Mouse (Mus musculus): ENCODE data around the gene H2-M1. TPM values are rescaled to one million over a fixed set of nuclear protein-coding genes. Genes with fewer than 3 reads are reported as not detected.

The H2-M1 gene
- polyA plus RNA-seq (2015; fragmentation: Nextera tagmentation; extraction: Ambion mirVana) = not detected in 2 replicates

GRCm38 (mm10) chr17:36672119-36672518 is at the start of gene H2-M1:
H2-M1 (minus strand) TSS chr17:36672219.

GRCm38 (mm10) chr17:36642566-36642965 is 29.5 kb downstream of the H2-M1 start, which contains the start of gene H2-M9:
H2-M9 (minus strand) TSS chr17:36642666.

Other genes with a start within 250 kb of the H2-M1 start
- not detected in 2 replicates for gene H2-M10.4, start 209.9 kb downstream of the H2-M1 start, polyA plus RNA-seq (2015; fragmentation: Nextera tagmentation; extraction: Ambion mirVana)
- not detected in 2 replicates for gene H2-M11, start 125.1 kb downstream of the H2-M1 start, polyA plus RNA-seq (2015; fragmentation: Nextera tagmentation; extraction: Ambion mirVana)
- gene H2-M9, start 29.6 kb downstream of the H2-M1 start, polyA plus RNA-seq (2015; fragmentation: Nextera tagmentation; extraction: Ambion mirVana) = 0.26 and 0.56 TPM in 2 replicates
- gene H2-M10.5, start 100.7 kb upstream of the H2-M1 start, polyA plus RNA-seq (2015; fragmentation: Nextera tagmentation; extraction: Ambion mirVana) = not detected in 2 replicates
- gene H2-M10.6, start 140.0 kb upstream of the H2-M1 start, polyA plus RNA-seq (2015; fragmentation: Nextera tagmentation; extraction: Ambion mirVana) = not detected in 2 replicates
- gene Trim26, start 164.9 kb upstream of the H2-M1 start, polyA plus RNA-seq (2015; fragmentation: Nextera tagmentation; extraction: Ambion mirVana) = 19.3 and 19.5 TPM in 2 replicates
- 0.07 TPM in 1 of 2 replicates, not detected in the other for gene Trim15, start 195.0 kb upstream of the H2-M1 start, polyA plus RNA-seq (2015; fragmentation: Nextera tagmentation; extraction: Ambion mirVana)
- gene Trim10, start 197.4 kb upstream of the H2-M1 start, polyA plus RNA-seq (2015; fragmentation: Nextera tagmentation; extraction: Ambion mirVana) = 0.22 and 0.37 TPM in 2 replicates
- not detected in 2 replicates for gene Trim40, start 217.9 kb upstream of the H2-M1 start, polyA plus RNA-seq (2015; fragmentation: Nextera tagmentation; extraction: Ambion mirVana)
- not detected in 2 replicates for gene Trim31, start 225.9 kb upstream of the H2-M1 start, polyA plus RNA-seq (2015; fragmentation: Nextera tagmentation; extraction: Ambion mirVana)